Mouse (Mus musculus) splenic B cell, adult 2 months (primary cell): ENCODE measurements around the gene Exo5.

Experiments
- DNase-seq: peaks from one replicate; pipeline ENCODE4 v3.0.0-alpha.2; 2011; ENCODE audit warnings: low read depth, low spot score
- H3K27me3 ChIP-seq: 2 replicates; pipeline ENCODE4 v1.6.1; 2012; ENCODE audit warnings: mild to moderate bottlenecking, low read length, moderate library complexity, mixed read lengths; ENCODE audit not compliant: control insufficient read depth, poor library complexity, insufficient read depth, severe bottlenecking
- H3K36me3 ChIP-seq: 2 replicates; pipeline ENCODE4 v1.6.1; 2012; ENCODE audit warnings: mild to moderate bottlenecking, low read length, moderate library complexity, mixed read lengths; ENCODE audit not compliant: control insufficient read depth, poor library complexity, insufficient read depth, severe bottlenecking

Exo5 gene

GRCm38 (mm10) chr4:120925386-120925785 is 569 bp upstream of the Exo5 start:
- DNase-seq, result peak; percentile 71
- Histone ChIP-seq H3K36me3 (0 out of 2 replicates have a peak, but pooled peaks cover under 1% of the 10 kb centered on the region), H3K27me3 (no peaks in the 10 kb centered on the region)

GRCm38 (mm10) chr4:120921461-120921860 is 3.4 kb downstream of the Exo5 start:
- no peak for DNase-seq
- no peaks in the 10 kb centered on the region for H3K27me3 ChIP-seq
- 0 out of 2 replicates have a peak, but pooled peaks cover 1% of the 10 kb centered on the region for H3K36me3 ChIP-seq

GRCm38 (mm10) chr4:120914501-120914900 is 10.3 kb downstream of the Exo5 start:
- DNase-seq, result peak; percentile 74
- Histone ChIP-seq H3K36me3 (no peaks in the 10 kb centered on the region), H3K27me3 (no peaks in the 10 kb centered on the region)

- H3K36me3 ChIP-seq, result no peaks in the 10 kb centered on the region
- no peaks in the 10 kb centered on the region for H3K27me3 ChIP-seq
- peak; percentile 53 for DNase-seq
These were observed 11.0 kb downstream of the Exo5 start for GRCm38 (mm10) chr4:120913861-120914260.

DNA sequence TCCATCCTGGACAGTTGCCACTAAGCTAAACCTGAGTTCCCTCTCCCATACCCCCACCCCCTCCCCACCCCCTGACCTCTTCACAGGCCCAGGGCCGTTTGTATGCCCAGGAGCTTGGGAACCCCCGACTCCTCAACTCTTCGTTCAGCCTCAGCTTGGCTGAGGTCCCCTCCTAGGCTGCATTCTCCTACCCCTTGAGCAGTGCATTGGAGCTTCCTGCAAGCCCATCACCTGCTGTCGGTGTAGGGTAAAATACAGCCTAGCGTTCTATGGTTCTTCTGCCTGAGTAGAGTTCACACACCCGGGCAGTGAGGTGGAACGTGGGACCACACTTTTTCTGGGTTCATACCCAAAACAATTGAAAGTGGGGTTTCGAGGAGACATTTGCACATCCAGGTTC is 11.4 kb downstream of the Exo5 start:
- DNase-seq, result no peak
- no peaks in the 10 kb centered on the region for H3K27me3 ChIP-seq

GRCm38 (mm10) chr4:120912866-120913265 is 12.0 kb downstream of the Exo5 start:
- no peak for DNase-seq
- Histone ChIP-seq H3K36me3 (no peaks in the 10 kb centered on the region), H3K27me3 (no peaks in the 10 kb centered on the region)

More for the DNA sequence above, 11.4 kb downstream of the Exo5 start:
- no peaks in the 10 kb centered on the region for H3K36me3 ChIP-seq

GRCm38 (mm10) chr4:120911086-120911485 is 13.7 kb downstream of the Exo5 start:
- H3K27me3 ChIP-seq, result no peaks in the 10 kb centered on the region
- no peak for DNase-seq

DNA sequence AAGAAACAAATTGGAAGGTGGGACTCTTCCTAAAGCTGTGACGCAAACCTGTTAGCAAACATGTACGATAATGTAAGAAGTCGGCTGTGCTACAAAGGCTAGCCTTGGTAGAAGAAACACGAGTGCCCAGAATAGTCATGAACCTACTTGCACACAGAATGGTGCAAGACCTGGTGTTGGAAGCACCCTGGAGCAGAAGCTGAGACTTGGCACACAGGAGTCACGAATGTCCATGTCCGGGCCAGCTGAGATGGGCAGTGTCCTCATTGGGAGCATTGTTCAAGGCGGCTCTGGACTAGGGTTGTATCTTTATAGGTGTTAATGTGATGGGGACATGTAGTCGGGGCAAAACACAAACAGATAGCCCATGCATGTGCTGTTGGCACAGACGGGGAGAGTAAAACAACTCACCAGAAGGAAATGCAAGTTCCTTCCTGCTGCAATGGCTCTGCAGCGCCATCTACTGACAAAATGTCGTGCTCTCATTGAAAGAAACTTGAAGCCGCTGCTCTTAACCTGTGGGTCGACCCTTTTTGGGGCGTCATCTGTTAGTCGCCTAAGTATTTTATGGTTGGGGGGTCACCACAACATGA is 15.2 kb downstream of the Exo5 start:
- DNase-seq, result peak; percentile 89
- Histone ChIP-seq H3K36me3 (no peaks in the 10 kb centered on the region), H3K27me3 (no peaks in the 10 kb centered on the region)

More at GRCm38 (mm10) chr4:120911086-120911485, 13.7 kb downstream of the Exo5 start:
- H3K36me3 ChIP-seq, result no peaks in the 10 kb centered on the region

DNA sequence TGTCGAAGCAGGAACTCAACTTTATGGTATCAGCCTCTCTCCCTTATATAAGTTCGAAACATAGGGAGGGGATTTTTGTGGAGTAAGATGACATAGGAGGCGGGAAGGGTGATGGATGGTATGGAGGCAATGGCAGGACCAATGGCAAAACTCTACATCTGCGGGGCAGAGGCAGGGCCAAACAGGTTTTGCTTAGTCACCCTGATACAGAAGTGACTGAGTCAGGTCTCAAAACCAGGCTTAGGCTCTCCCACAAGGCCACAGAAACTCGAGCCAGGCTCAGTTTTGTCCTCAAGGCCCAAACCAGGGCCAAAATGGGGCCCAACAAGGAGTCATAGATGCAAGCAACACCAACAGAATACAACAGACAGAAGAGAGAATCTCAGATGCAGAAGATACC is 19.2 kb downstream of the Exo5 start:
- DNase-seq, result no peak
- H3K36me3 ChIP-seq, result no peaks in the 10 kb centered on the region
- H3K27me3 ChIP-seq, result no peaks in the 10 kb centered on the region

DNA sequence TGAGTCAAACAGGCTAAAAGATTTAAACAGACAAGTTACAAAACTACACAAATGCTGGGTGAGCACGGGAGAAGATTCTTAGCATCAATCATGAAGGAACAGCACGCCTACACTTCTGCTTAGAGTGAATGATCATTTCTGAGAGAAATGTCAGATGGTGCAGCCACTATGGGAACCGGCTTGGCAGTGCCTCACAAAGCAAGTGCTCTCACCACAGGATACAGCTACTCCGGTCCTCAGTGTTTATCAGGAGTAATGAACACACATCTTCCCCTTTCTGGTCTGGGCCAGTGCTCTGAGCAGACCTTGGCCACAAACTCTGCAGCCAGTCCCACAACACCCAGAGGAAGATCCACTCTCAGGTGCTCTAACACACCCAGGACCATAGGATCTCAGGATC is 20.3 kb downstream of the Exo5 start:
- no peaks in the 10 kb centered on the region for H3K27me3 ChIP-seq
- H3K36me3 ChIP-seq, result no peaks in the 10 kb centered on the region
- DNase-seq, result no peak

GRCm38 (mm10) chr4:120895810-120896584 is 28.8 kb downstream of the Exo5 start:
- Histone ChIP-seq H3K27me3 (no peaks in the 10 kb centered on the region), H3K36me3 (no peaks in the 10 kb centered on the region)
- no peak for DNase-seq

DNA sequence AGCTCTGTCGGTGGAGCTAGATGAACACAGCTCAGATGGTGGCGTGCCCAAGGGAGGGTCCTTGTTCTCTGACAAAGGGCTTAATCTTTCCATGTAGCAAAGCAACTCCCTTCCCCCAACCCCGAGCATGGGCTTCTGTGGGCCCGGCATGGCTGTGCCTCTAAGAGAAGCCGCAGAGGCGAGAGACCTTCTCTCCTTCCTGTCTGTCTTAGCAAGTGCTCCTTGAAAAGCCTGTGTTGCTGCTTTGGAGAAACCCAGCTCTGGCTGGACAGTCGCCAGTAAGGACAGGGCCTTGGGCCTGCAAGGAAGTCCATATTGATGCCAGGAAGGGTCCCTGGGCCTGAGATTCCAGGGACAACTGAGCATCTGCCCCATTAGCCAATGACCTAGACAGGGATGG is 29.6 kb downstream of the Exo5 start:
- DNase-seq, result no peak
- no peaks in the 10 kb centered on the region for H3K36me3 ChIP-seq

GRCm38 (mm10) chr4:120894584-120894983 is 30.2 kb downstream of the Exo5 start:
- no peaks in the 10 kb centered on the region for H3K36me3 ChIP-seq
- no peaks in the 10 kb centered on the region for H3K27me3 ChIP-seq
- DNase-seq, result no peak

More for the DNA sequence above, 29.6 kb downstream of the Exo5 start:
- H3K27me3 ChIP-seq, result no peaks in the 10 kb centered on the region

GRCm38 (mm10) chr4:120893656-120894401 is 31.0 kb downstream of the Exo5 start:
- H3K27me3 ChIP-seq, result no peaks in the 10 kb centered on the region
- DNase-seq, result no peak
- no peaks in the 10 kb centered on the region for H3K36me3 ChIP-seq

- no peaks in the 10 kb centered on the region for H3K27me3 ChIP-seq
- no peak for DNase-seq
- H3K36me3 ChIP-seq, result no peaks in the 10 kb centered on the region
These were observed 32.3 kb downstream of the Exo5 start for GRCm38 (mm10) chr4:120892516-120892915.
